Mouse (Mus musculus) B cell, adult (primary cell): ENCODE data around the gene Rps6kb1. TPM values are rescaled to one million over a fixed set of nuclear protein-coding genes. Genes with fewer than 3 reads are reported as not detected.

ENCODE experiments used
- total RNA-seq: library from RNA; stranded (reverse); gene quantifications from 4 replicates; pipeline ENCODE4 v1.2.4, GENCODE M21; 2023; ENCODE audit not compliant: inconsistent age

Rps6kb1 gene
- total RNA-seq: 56.3 to 73.5 TPM (median 62.8 TPM) in 4 replicates

DNA sequence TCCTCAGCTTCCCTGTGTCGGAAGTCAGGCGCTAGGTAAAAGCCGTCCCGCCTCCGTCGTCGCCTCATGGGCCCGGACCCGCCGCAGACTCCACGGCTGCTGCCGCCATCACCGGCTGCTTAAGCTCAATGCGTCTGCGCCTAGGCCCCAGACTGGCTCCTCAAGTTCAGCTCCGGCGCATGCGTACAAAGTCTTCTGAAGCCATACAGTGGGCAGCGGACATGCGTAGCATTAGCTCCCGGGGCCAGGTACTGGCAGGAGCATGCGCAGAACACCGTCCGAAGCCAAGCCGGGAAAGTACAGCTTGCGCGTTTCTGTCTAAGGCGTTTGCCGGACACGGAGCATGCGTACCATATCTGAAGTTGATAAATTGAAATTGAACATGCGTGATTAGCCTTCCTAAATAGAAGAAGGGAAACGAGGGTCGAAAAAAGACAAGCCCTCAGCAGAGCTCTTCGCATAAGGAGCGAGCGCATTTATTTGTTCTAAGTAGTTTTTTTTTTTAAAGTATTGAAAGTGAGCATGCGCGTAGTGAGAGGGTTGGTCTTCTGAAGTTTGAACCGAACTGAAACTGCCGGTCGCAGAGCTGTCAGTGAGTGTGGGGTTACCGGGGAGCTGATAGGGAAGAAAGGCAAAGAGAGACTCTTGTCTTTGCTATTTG, at the start of gene Rps6kb1, which contains the start of gene Tubd1:
Gene Rps6kb1 (minus strand): TSS at position 167 of the 661 bp plus-strand sequence.
Gene Tubd1 (plus strand): TSS at position 353 of the 661 bp plus-strand sequence.

DNA sequence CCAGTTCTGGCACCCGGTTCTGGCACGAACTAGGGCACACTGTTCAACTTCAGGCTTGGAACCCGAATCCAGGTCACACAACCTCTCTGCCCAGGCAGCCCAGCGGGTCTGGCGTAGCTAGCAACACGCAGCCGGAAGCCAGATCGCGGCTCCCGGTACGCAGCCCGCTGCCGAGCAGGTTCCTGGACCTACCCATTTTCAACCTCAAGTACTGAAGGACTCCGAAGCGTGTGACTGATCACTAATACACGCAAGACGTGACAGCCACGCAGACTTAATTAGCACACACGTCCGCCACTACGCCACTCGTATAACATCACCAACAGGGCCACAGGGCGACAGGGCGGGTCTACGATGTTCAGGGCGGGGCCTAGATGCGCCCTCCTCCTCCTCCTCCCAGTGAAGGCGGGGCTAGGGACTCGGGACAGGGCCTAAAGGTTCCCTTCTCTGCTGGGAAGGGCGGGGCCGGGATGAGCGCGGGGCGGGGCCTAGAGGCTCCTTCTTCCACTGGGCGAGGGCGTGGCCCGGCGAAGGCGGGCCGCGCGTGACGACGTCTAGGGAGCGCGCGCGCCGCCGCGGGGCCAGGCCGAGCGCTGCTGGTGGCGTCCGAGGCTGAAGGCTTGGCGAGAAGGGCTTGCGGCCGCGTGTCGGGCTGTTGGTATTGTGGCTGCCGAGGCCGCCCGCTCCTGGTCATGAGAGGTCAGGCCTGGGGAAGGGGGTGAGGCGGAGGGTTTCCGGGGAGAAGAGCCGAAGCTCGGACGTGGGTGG, 60.3 kb downstream of the Rps6kb1 start, which contains the start of gene Rnft1:
Gene Rnft1 (plus strand): TSS at position 557 of the 768 bp plus-strand sequence.

Other genes starting within 250 kb of the Rps6kb1 start
- gene Med13, start 187.2 kb downstream of the Rps6kb1 start, total RNA-seq: 166 to 229 TPM (median 195 TPM) in 4 replicates
- 52.1 to 55.8 TPM (median 54.3 TPM) in 4 replicates for gene Rnft1, start 60.1 kb downstream of the Rps6kb1 start, total RNA-seq
- 5.1 to 7.4 TPM (median 6.6 TPM) in 4 replicates for gene Tubd1, start 186 bp upstream of the Rps6kb1 start, total RNA-seq
- 69.6 to 85.4 TPM (median 73.6 TPM) in 4 replicates for gene Vmp1, start 139.0 kb upstream of the Rps6kb1 start, total RNA-seq
- 3.4 to 6.5 TPM (median 5.6 TPM) in 4 replicates for gene Ptrh2, start 139.2 kb upstream of the Rps6kb1 start, total RNA-seq
- gene Cltc, start 212.8 kb upstream of the Rps6kb1 start, total RNA-seq: 278 to 287 TPM (median 280 TPM) in 4 replicates